Mouse (Mus musculus) ES-E14 (cell line): ENCODE data around the gene Ubiad1.

Source experiments
- MAFK ChIP-seq: IDR thresholded peaks from 2 replicates; pipeline ENCODE4 v1.6.1; 2014; ENCODE audit warnings: mild to moderate bottlenecking, low read depth, low read length, inconsistent platforms; ENCODE audit not compliant: insufficient read depth
- ZC3H11A ChIP-seq: IDR thresholded peaks from 2 replicates; pipeline ENCODE4 v1.6.1; 2012; ENCODE audit warnings: low read depth, mild to moderate bottlenecking, inconsistent platforms, low read length, borderline replicate concordance
- ZNF384 ChIP-seq: IDR thresholded peaks from 2 replicates; pipeline ENCODE4 v1.6.1; 2012; ENCODE audit warnings: low read depth, low read length, inconsistent platforms

DNA sequence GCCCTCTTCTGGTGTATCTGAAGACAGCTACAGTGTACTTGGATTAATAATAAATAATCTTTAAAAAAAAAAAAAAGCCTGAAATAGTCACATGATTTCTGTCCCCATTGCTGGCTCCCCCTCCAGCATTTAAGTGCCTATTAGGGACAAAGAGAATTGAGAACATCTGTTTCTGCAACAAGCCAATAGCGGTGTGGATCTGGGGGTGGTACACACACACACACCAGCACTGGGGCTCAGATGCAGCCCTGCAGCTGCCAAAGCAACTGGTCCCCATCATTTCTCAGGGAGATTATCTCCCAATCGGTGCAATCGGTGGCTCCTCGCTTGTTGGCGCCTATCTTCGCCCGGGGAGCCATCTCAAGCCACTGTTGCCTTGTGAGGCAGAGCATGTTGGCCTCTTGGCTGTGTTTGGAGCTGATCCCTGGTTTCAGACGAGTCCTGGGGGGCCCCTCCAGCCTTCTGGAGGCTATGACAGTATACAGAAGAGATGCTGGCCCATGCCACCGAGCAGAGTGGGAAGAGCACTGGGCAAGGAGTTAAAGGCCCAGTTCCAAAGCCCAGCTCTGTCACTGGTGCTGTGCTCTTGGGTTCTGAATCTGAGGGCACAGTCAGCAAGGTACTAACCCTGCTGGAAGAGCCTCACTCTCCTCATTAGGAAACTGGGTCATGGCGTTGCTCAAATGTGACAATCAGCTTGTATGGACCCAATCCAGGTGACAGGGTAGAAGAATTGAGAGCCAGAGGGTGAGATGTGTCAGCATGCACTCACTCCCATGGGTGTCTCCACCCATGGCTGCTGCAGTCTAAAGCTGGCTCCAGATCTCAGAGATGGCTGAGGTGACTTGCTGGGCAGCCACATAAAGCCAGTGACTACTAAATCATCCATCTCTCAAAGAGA lies 17.4 kb downstream of the Ubiad1 start:
- TF ChIP-seq ZNF384: no peak
- no peak for TF ChIP-seq MAFK
- TF ChIP-seq ZC3H11A: no peak
